Mouse (Mus musculus) adrenal gland, postnatal 25 days (tissue): ENCODE data around the gene Hlcs. TPM values are rescaled to one million over a fixed set of nuclear protein-coding genes. Genes with fewer than 3 reads are reported as not detected.

ENCODE experiments used
- DNase-seq: peaks from one replicate; pipeline ENCODE4 v3.0.0; 2021; ENCODE audit warnings: mixed read lengths
- total RNA-seq: library from RNA; stranded (reverse); gene quantifications from 2 replicates; pipeline ENCODE4 v1.2.3, GENCODE M21; 2021

Gene Hlcs
- total RNA-seq, 1 experiment from 2014 or later = 20.3 TPM

- DNase-seq = no peak
Observed at GRCm38 (mm10) chr16:94246058-94246784, 67.2 kb downstream of the Hlcs start.

GRCm38 (mm10) chr16:94241126-94241525 lies 72.2 kb downstream of the Hlcs start:
- no peak for DNase-seq

GRCm38 (mm10) chr16:94240190-94240589 lies 73.2 kb downstream of the Hlcs start:
- no peak for DNase-seq

GRCm38 (mm10) chr16:94239567-94239966 lies 73.8 kb downstream of the Hlcs start:
- DNase-seq = no peak

GRCm38 (mm10) chr16:94239146-94239545 lies 74.2 kb downstream of the Hlcs start:
- DNase-seq = no peak

GRCm38 (mm10) chr16:94237130-94237484 lies 76.3 kb downstream of the Hlcs start:
- DNase-seq = no peak

- DNase-seq = peak; percentile 37
Observed at GRCm38 (mm10) chr16:94236226-94237129, 76.9 kb downstream of the Hlcs start.

- no peak for DNase-seq
Observed at GRCm38 (mm10) chr16:94235718-94236117, 77.7 kb downstream of the Hlcs start.

GRCm38 (mm10) chr16:94234202-94234601 lies 79.2 kb downstream of the Hlcs start:
- DNase-seq = no peak

GRCm38 (mm10) chr16:94230909-94231575 lies 82.3 kb downstream of the Hlcs start:
- no peak for DNase-seq

GRCm38 (mm10) chr16:94230499-94230898 lies 82.9 kb downstream of the Hlcs start:
- DNase-seq = no peak

GRCm38 (mm10) chr16:94229890-94230289 lies 83.5 kb downstream of the Hlcs start:
- no peak for DNase-seq

GRCm38 (mm10) chr16:94228858-94229555 lies 84.4 kb downstream of the Hlcs start:
- DNase-seq = no peak

- DNase-seq = no peak
Observed at GRCm38 (mm10) chr16:94227328-94228018, 85.9 kb downstream of the Hlcs start.

GRCm38 (mm10) chr16:94223363-94223720 lies 90.0 kb downstream of the Hlcs start:
- no peak for DNase-seq

GRCm38 (mm10) chr16:94222646-94223362 lies 90.6 kb downstream of the Hlcs start:
- DNase-seq = no peak

- DNase-seq = no peak
Observed at GRCm38 (mm10) chr16:94210689-94211357, 102.5 kb downstream of the Hlcs start.

- DNase-seq = no peak
Observed at GRCm38 (mm10) chr16:94209626-94210025, 103.7 kb downstream of the Hlcs start.

GRCm38 (mm10) chr16:94208826-94209225 lies 104.5 kb downstream of the Hlcs start:
- DNase-seq = no peak

- DNase-seq = no peak
Observed at GRCm38 (mm10) chr16:94208152-94208551, 105.2 kb downstream of the Hlcs start.
